Mouse (Mus musculus): ENCODE data around the gene Mylk.

The Mylk gene

DNA sequence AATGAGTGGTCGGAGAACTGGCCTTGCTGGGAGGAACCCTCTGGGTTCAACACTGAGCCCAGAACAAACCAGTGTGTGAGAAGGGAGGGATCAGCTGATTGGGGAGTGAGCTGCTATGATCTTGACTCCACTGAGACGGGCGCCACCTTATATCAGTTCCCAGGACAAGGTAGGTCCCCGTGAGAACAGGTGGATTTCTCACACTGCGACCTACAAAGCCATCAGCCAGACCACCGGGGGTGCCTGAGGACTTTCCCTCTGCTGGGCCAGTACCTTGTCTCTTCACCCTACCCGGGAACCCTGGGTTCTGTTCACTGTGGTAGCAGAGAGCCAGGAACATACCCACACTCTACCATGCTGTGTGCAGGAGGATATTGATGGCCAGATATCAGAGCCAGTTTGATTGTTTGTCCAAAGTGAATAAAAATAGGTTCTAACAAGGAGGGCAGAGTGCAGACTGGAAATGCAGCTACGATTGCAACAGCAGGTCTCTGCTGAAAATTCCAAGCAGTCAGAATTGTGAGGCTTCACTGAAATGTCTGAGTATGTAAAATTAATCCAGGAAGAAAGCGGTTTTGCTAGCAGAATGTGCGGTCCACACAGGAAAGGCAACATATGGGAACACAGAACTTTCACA lies 248.8 kb downstream of the Mylk start:
- no peak for DNase-seq

DNA sequence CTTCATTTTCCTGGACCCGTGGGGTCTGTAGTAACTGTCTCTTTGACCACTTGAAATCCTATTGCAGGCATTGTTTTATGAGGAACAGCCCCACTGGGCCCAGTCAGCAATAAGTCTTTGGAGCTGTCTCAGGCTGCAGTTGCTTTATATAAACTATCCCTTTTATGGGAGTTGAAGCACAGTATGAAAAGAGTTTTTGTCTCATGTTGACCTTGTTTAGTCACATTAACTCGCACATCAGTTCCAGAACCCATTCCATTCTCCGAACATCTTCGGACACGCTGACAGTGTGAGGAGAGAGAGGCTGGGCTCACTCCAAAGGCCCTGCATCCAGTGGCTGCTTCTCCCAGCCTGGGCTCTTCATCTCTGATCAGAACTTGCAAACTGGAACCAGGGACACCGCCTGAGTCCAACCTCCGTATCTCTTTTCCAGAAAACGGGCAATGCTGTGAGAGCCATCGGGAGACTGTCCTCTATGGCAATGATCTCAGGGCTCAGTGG lies 249.7 kb downstream of the Mylk start:
- no peak for DNase-seq

DNA sequence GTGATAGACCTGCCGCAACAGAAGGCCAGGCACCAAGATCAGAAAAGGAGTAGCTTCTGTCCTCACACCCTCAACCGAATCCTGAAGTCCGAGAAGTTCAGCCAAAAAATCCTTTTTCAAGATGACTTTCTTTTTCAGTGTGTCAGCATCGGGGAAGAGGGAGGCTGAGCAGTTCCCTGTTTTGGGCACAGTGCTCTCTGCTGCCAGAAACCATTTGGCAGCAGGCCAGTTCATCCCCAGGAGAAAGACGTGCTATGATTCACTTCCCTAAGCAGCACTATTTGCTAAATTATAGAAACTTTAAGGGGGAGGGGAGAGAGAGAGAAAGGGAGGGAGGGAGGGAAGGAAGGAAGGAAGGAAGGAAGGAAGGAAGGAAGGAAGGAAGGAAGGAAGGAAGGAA lies 251.1 kb downstream of the Mylk start:
- DNase-seq: no peak

DNA sequence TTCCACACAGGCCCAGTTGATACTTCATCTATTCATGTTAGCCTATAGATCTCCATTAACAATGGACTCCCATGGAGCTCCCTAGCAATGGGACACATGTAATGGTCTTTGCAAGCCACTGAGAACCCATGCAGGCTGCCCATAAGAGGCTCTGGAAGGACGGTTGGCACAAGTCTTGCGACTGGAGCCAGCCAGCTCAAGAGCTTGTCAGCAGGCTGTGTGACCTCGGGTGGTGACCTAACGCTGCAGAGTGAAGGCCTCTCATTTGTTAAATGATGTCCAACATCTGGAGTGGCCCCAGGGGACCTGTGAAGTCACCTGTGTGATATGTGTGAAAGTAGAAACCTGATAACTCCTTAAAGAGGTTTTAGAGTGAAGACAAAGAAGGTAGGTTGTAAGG lies 252.0 kb downstream of the Mylk start:
- no peak for DNase-seq

DNA sequence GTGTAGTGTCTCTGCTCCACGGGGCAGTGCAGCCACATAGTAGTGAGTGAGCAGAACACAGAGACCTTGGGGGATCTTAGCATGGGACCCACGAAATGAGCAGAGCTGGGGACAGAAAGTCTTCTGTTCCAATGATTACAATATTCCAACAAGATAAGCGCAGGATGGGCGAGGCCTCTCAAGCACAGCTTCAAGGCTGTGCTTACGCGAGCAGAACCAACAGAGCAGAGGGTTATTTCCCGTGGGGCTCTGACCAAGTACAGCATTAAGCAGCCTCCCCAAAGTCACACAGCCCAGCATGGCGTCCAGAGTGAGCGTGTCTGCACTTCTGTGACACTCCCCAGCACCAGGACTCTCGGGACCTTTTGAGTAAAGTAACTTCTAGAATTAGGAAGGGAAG lies 252.6 kb downstream of the Mylk start:
- no peak for DNase-seq

DNA sequence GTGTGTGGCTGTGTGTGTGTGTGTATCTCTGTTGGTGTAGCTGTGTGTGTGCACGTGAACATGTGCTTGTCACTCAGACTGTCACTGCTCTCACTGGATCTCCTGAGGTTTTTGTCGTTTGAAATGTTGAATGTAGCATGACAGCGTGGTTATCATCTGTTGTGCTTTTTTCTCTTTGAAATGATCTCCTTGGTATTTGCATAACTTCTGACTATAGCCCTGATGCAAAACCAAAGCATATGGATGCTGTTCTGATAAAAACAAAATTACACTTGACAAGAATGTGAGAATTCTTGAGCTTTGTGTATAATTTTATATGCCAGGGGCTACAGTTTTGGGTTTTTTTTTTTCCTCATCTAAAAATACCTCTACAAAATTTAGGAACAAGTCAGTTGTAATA lies 254.0 kb downstream of the Mylk start:
- no peak for DNase-seq

DNA sequence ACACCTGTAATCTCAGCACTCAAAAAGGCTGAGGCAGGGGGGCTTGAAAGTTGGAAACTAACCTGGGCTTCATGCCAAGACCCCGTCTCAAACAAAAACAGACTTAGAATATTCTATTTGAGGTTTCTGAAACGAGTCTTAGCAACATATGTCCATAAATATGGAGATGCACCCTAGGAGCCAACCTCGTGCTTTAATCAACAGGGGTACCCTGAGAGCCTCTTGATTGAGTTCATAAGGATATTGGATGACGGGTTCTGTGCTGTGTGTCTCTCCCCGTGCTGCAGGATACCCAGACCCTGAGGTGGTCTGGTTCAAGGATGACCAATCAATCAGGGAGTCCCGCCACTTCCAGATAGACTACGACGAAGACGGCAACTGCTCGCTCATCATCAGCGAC lies 255.0 kb downstream of the Mylk start:
- no peak for DNase-seq

DNA sequence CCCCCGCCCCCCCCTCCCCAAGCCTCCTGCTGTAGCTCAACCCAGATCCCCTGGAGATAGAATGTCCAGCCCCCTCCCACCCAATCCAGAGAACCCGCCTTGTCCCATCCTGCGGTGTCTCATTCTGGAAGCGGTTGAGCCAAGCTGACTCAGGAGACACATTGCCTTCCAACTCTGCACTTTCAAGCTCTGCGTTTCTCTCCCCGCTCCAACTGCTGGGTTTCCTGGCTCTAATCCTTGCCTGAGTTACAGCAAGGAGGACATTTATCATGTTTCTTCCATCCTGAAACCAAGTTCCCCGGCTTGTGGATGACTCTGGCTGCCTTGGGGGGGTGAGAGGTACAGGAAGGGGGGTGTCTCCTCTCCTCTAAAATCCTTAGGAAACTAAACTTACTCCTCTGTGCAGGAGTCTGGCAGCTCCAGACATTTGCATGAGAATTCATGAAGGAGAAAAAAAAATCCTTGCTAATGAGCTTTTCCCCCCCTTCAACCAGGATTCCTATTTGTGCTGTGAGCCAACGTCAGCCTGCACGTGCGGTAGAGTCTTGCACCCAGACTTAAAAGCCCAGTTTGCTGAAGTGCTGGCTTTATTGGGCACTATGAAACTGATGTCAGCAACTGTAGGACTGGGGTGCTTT lies 256.0 kb downstream of the Mylk start:
- no peak for DNase-seq

DNA sequence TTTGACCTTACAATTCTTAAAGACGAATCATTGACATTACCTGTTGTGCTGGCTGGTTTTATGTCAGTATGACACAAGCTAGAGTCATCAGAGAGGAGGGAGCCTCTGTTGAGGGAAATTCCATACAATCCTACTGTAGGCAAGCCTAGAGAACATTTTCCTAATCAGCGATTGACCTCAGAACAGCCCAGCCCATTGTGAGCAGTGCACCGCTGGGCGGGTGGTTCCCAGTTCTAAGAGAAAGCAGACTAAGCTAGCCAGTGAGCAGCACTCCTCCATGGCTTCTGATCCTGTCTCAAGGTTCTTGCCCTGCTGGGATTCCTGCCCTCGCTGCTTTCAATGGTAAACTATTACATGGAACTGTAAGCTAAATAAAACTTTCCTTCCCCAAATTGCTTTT lies 259.3 kb downstream of the Mylk start:
- DNase-seq: no peak

DNA sequence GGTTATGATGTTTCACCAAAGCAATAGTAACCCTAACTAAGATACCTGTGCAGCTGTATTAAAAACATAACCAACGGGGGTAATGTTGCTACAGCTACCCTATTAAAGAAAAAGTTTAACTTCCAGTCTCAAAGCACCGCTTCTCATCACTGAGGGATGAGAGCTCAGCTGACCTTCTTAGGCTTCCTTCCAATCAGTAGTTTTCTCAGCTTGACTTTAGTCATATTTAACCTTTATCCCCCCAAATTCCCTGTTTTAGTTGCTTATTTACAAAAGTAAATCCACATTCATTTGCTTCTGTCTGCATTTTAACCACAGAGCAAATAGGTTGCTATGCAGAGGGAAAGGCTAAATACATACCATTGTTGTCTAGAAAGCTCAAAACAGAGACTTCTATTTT lies 259.7 kb downstream of the Mylk start:
- no peak for DNase-seq

DNA sequence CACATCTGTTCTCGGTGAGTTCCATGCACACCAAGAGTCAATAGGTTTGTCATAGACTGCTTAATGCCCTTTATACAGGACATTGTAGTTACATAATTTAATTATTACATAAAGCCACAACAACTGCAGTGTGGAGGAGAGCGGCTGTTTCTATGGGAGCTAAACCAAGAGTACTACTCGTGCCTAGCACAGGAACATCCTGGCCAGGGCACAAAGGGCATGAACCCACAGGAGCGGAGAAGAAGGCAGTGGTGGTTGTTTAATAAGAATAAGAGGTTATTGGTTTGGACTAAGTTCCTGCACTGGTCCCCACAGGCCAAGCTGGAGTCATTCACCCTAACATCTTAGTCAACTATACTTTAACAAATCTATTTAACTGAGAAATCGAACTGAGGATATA lies 261.2 kb downstream of the Mylk start:
- DNase-seq: no peak

DNA sequence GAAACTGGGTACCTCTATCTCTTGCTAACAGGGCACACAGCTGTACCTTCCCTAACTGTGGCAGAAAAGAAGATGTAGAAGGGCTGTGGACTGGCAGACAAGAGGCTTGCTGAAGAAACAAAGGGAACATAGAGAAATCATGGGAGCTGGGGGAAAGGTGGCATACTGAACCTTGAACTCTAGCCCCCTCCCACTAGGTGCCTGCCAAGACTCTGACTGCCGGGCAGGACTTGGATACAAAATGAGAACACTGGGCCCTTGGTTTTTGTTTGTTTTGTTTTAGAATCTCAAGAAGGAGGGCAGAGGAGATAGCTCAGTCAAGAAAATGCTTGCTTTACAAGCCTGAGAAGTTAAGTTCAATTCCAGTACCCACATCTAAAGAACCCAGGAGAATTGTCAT lies 262.4 kb downstream of the Mylk start:
- no peak for DNase-seq

DNA sequence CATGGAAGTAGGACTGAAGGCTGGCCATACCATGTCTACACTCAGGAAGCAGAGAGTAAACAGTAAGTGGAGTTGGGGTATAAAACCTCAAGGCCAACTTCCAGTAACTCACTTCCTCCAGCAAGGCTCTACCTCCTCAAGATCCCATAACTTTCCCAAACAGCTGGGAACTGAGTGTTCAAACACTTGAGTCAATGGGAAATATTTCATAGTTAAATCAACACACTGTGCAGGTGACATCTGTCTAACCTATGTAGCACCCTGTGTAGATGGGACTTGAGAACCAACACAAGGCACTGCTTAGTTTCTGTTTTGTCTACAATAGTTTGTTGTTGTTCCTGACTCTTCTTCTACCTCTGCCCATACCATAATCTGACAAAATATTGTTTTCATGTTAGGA lies 263.4 kb downstream of the Mylk start:
- DNase-seq: no peak

DNA sequence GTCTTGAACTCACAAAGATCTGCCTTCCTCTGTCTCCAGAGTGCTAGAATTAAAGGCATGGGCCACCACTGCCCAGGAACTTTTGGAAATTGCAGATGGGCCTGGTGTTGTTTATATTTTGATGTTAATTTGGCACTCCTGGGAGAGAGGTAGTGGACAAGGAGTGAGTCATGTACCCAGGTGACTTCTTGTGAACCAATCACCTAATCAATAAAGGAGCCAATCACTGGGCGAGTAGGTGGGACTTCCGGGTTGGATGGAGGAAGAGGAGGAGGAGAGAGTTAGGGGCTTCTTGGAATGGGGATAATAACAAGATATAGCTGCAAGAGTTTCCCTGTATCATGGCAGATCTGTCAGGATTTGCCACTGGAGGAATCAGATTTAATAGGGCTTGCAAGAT lies 268.5 kb downstream of the Mylk start:
- DNase-seq: no peak

DNA sequence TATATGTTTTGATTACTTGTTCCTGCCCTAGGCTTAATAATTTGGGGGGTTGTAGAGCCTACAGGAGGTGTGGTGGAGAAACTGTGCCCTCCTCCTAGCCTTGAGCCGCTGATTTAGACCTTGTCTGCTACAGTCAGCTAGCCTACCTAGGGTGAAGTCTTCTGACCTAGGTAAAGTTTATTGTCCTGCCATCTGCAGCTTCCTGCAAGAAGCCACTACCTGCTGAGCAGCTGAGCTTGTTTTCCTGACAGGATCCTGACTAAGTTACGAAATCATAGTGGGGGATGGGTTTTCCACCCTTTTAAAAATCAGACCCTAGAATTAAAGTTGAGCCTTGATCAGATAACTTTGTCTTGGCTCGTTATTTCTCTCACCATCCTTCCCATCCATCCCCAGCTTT lies 271.5 kb downstream of the Mylk start:
- no peak for DNase-seq

DNA sequence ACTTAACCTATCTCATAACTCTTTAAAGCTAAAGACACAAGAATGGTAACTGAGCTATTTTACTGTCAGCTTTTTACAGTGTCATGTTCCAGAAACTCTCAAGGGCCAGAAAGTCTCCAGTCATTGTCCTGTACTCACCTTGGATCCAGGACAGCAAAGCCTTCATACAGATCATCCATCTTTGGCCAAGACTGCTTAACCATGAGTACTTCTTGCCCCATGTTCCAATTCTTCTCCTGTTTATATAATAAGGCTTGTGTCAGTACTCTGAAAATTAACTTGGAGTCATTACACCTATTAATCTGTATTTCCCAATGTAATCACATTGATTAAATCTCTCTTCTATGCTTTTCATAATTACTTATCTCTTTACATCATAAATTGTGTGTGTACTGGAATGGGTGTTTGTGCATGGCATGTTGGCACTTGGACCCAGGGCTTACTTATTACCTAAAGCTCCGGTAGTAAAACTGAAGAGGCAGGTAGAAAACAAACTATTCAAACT lies 273.5 kb downstream of the Mylk start:
- no peak for DNase-seq

DNA sequence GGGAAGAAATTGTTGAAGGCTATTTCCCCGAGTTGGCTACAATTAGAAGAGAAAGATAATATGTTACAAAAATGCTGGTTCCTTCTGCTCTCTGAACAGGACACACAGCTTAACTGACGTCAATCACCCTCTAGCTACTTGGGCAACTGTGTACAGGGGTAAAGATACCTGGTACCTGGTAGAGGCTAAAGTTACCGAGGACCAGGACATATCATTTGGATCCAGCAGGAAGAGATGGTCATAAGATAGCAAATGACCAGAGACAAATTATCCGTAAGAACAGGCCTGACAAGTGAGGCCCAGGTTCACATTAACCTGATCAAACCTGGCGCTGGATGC lies 276.9 kb downstream of the Mylk start:
- DNase-seq: no peak

DNA sequence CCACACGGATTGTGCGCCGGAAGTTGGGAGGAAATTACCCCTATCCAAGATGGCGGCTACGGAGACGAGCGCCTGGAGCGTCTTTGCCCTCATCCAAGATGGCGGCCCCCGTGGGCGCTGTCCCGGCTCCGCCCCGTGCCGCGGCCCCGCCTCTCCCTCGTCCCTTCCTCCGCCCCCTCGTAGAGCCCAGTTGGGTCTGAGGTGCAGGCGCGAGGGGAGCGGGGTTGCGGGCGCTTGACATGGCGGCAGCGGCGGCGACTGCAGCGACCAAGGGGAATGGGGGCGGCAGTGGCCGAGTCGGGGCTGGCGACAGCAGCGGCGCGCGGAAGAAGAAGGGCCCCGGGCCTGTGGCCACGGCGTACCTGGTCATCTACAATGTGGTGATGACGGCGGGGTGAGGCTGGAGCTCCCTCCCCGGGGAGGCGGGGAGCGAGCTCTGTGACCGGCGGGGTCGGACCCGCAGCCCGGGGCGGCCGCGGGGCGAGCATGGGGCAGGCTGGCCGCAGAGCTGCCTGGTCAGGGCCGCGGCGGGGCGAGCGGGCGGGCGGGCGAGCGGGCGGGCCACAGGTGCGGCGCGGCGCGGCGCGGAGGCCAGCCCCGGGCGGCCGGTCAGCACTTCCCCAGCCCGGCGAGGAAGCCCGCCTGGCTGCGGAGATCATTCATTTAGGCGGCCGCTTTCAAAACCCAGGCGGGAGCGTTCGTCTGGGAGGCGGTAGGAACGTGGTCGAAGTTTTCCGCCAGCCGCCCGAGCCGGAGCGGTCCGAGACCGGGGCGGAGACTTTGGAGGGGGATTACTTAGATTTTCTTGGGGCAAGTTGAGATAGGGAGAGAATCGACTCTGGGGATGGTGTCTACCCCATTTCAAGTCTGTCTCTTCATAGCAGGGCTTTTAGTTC lies 277.5 kb downstream of the Mylk start, which contains the start of gene Hacd2:
Hacd2 (plus strand) TSS at position 187 of the 896 bp plus-strand sequence.
- peak; percentile 88 for DNase-seq

DNA sequence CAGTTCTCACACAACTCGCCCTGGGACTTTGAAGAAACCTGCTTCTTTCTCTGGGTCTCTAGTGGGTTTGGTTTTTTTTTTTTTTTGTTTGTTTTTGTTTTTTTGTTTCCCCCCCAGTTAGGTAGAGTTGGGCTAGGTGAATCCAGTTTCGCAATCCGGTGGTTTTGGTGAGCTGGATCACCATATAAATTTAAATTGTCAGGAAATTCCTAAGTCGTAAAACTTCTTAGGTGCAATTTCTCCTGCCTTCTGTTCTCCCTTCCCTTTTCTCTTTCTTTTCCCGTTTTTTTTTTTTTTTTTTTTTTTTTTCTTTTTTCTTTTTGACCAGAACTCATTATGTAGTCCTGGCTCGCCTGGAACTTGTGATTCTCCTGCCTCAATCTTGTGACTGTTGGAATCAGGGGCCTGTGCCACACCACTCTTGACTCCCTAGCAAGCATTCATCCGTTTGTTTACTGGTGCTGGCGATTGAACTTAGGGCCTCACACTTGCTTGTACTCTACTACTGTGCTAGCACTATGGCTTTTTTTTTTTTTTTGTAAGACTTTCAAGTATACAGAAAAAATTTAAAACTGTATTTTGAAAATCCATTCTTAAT lies 278.2 kb downstream of the Mylk start:
- DNase-seq: no peak

DNA sequence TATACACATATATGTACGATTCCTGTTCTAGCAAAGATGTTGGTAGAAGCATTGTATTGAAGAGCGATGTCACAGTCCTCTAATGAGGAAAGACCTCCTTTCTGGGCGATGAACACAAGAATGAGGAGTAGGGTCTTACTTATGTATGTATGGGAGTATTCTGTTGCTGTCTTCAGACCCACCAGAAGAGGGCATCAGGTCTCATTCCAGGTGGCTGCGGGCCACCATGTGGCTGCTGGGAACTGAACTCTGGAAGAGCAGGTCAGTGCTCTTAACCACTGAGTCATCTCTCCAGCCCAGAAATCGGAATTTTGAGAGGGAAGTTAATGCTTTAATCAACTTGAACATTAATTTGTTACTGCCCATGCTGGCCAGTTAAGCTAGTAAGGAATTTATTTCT lies 279.3 kb downstream of the Mylk start:
- peak in 1 of 2 experiments; percentile 6 for DNase-seq

DNA sequence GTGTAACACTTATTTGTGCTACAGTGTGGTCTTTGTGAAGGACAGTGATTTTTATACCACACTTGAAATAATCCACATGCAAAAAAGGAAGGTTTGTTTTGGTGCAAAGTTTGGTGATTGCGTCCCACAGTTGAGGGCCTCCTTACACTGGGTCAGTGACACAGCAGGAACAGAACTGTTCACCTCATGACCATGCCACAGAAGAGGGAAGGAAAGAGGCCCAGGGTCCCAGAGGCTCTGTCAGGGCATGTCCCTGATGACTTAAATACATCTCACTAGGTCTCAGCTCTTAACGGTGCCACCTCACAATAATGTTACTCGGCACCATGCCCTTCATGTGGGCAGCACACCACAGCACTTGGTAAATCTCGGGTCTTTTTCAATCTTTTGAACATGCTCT lies 280.3 kb downstream of the Mylk start:
- no peak for DNase-seq

DNA sequence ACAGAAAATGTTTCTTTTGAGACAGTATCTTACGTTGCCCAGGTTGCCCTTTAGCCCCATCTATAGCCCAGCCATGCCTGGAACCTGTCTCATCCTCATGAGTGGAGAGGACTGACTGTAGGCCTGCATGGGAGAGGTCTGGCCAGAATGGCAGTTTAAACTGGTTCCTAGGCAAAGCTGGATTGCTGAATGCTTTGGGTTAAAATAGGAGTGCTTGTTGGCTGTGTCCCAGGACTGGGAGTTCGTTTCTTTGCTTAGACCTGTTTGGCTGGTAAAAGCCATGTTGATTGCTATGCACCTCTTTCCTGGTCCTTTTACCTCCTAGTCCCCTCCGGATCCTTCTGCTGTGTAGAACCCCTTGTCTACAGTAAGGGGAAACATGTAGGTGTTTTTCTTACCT lies 288.2 kb downstream of the Mylk start:
- DNase-seq: no peak

Measured in thymus, adult 18-20 months (tissue).